Mouse (Mus musculus) forebrain, embryonic 13.5 days (tissue): Measurements from ENCODE around the gene Rufy2. TPM values are rescaled to one million over a fixed set of nuclear protein-coding genes. Genes with fewer than 3 reads are reported as not detected.

Source experiments
- ATAC-seq: fragments of 200-750 bp; cut with Nextera tagmentation; 2 replicates; pipeline ENCODE4 v1.8.0; 2017
- H3K27ac ChIP-seq: fragments of 300-500 bp; sonication (generic); 2 replicates; pipeline ENCODE4 v1.5.1; 2015; ENCODE audit warnings: inconsistent platforms, mild to moderate bottlenecking, moderate library complexity
- H3K27me3 ChIP-seq: fragments of 300-500 bp; sonication (generic); 2 replicates; pipeline ENCODE4 v1.6.1; 2015; ENCODE audit warnings: mild to moderate bottlenecking, inconsistent platforms
- H3K36me3 ChIP-seq: fragments of 300-500 bp; sonication (generic); 2 replicates; pipeline ENCODE4 v1.6.1; 2015; ENCODE audit warnings: mild to moderate bottlenecking, inconsistent platforms; ENCODE audit not compliant: poor library complexity, severe bottlenecking
- H3K4me1 ChIP-seq: fragments of 300-500 bp; sonication (generic); 2 replicates; pipeline ENCODE4 v1.6.1; 2015; ENCODE audit warnings: inconsistent platforms
- H3K4me2 ChIP-seq: fragments of 300-500 bp; sonication (generic); 2 replicates; pipeline ENCODE4 v1.6.1; 2015; ENCODE audit warnings: inconsistent platforms, mild to moderate bottlenecking, moderate library complexity
- H3K4me3 ChIP-seq: fragments of 300-500 bp; sonication (generic); 2 replicates; pipeline ENCODE4 v1.5.1; 2015; ENCODE audit warnings: mild to moderate bottlenecking, inconsistent platforms
- H3K9ac ChIP-seq: fragments of 300-500 bp; sonication (generic); 2 replicates; pipeline ENCODE4 v1.6.1; 2015; ENCODE audit warnings: mild to moderate bottlenecking, inconsistent platforms
- H3K9me3 ChIP-seq: fragments of 300-500 bp; sonication (generic); replicated peaks from 2 replicates; pipeline ENCODE4 v1.6.1; 2016; ENCODE audit warnings: inconsistent platforms
- WGBS: fragments of 180-500 bp; shearing (Covaris S2); methylation state at CpG from one replicate; pipeline ENCODE4 v1.1.7; 2015; 5-methylcytosine and 5-hydroxymethylcytosine counted together
- polyA plus RNA-seq: library from polyadenylated mRNA; unstranded; fragments of >200 nt; fragmentation: Nextera tagmentation; extraction: Ambion mirVana; gene quantifications from 2 replicates; pipeline ENCODE4 v1.2.1, GENCODE M21; 2015

The Rufy2 gene
- polyA plus RNA-seq, 1 experiment from 2014 or later: 45.2 TPM

DNA sequence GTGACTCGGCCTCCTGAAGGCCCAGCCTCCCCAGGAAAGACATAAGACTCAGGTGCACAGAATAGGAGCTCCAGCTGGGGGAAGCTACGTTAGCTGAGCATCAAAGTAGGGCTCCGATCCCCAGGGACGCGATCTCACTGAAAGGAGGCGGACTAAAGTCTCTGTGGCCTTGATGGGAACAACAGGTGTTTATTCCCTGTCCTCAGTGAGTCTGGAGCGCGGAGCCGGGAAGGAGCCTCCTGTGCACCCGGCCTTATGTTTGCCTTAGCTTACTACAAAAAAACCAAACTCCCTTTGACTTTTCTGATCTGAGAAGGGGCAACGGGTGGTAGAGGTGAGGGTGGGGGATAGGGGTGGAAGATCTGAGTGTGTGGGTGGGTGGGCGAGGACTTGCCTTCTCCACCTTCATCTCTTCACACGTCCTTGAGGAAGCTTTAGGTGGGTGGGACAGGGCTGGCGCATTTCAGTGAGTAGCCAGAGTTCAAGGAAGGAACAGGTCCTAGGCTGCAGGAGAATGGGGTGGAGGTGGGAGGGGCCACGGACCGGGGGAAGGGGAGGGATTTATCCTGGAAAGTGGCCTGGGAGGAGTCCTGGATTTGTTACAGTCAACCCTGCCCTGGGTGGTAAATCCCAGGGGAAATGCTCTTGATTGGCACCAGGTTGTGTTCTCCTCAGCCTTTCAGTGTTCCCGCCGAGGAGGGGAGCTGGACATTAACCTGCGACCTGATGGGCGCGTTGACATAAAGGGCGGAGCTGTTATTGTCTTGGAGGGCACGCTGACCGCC is 77.1 kb downstream of the Rufy2 start:
- ATAC-seq: no peak
- H3K4me2 ChIP-seq: no peak overlapping the region
- H3K4me1 ChIP-seq: no peaks in the 10 kb centered on the region
- H3K4me3 ChIP-seq: no peak overlapping the region
- H3K27me3 ChIP-seq: no peaks in the 10 kb centered on the region
- no peak overlapping the region for H3K27ac ChIP-seq
- 43% methylated on average over 24 of the region's 24 CpGs for WGBS
- H3K36me3 ChIP-seq: no peaks in the 10 kb centered on the region
- H3K9me3 ChIP-seq: no peaks in the 10 kb centered on the region
- H3K9ac ChIP-seq: no peak overlapping the region

DNA sequence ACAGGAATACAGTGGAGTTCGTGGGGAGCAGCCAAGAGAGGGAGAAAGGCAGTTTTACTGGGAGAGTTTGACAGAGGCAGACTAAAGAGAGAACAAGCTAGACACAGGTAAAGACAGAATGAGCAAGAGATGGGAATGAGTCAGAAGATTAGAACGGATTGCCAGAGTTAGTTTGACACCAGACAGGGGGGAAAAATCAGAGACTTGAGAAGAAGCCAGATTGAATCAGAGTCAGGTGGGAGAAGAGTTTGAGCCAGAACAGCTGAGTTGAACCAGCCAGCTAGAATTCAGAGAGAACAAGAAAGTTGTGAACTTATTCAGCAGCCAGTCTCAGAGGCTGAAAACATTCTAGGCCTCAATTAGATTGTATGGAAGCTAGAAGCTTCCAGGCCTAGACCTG is 79.8 kb downstream of the Rufy2 start, which contains the start of gene Pbld1:
TSS of gene Pbld1 (plus strand) at position 301 of the 400 bp plus-strand sequence.
- H3K27me3 ChIP-seq: no peaks in the 10 kb centered on the region
- no peak within 1 kb of the TSS for H3K4me2 ChIP-seq
- H3K9me3 ChIP-seq: no peaks in the 10 kb centered on the region
- H3K4me1 ChIP-seq: no peaks in the 10 kb centered on the region
- no peak within 1 kb of the TSS for H3K4me3 ChIP-seq
- H3K36me3 ChIP-seq: no peaks in the 10 kb centered on the region
- ATAC-seq: no peak
- 81% methylated on average over 2 of the region's 2 CpGs for WGBS
- no peak within 1 kb of the TSS for H3K27ac ChIP-seq
- no peak within 1 kb of the TSS for H3K9ac ChIP-seq

DNA sequence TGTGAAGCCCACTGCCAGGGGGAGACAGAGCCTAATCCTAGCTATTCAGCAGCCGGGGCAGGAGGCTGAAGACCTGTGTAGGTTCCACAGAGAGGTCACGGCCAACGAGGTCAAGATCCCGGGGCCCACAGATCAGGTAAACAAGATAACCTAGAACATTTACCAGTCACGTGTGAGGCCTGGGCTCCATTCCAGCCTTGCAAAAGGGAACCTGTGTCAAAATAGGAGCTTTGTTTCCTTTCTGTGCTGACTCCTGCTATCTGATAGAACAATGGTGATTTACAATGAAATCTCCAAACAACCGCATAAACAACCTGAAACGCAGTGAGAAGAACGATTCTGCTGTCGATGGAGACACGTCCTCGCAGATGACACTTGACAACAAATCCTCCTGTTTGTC is 80.4 kb downstream of the Rufy2 start:
- no peak overlapping the region for H3K27ac ChIP-seq
- no peak for ATAC-seq
- no peaks in the 10 kb centered on the region for H3K9me3 ChIP-seq
- no peaks in the 10 kb centered on the region for H3K27me3 ChIP-seq
- 64% methylated on average over 11 of the region's 11 CpGs for WGBS
- no peak overlapping the region for H3K4me2 ChIP-seq
- no peaks in the 10 kb centered on the region for H3K4me1 ChIP-seq
- no peak overlapping the region for H3K4me3 ChIP-seq
- no peaks in the 10 kb centered on the region for H3K36me3 ChIP-seq
- no peak overlapping the region for H3K9ac ChIP-seq

DNA sequence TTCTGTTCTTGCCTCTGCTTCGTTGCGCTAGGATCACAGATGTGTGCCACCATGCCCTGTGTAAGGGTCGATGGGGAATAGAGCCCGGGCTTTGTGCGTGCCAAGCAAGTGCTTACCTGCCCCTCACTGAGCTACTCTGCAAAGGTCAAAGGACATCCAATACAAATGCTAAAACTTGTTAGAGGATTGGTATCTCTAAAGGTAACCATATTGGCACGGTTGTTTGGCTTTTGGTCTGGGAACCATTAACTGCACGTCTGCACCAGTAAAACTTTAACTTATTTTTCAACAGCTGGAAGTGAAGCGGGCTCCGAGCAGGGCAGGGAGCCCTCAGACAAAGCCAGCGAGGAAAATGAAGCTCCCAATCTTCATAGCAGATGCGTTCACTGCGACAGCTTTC is 81.2 kb downstream of the Rufy2 start:
- no peak overlapping the region for H3K27ac ChIP-seq
- 77% methylated on average over 12 of the region's 12 CpGs for WGBS
- no peaks in the 10 kb centered on the region for H3K4me1 ChIP-seq
- H3K4me3 ChIP-seq: no peak overlapping the region
- no peaks in the 10 kb centered on the region for H3K27me3 ChIP-seq
- ATAC-seq: no peak
- H3K4me2 ChIP-seq: no peak overlapping the region
- no peak overlapping the region for H3K9ac ChIP-seq
- no peaks in the 10 kb centered on the region for H3K36me3 ChIP-seq
- H3K9me3 ChIP-seq: no peaks in the 10 kb centered on the region

DNA sequence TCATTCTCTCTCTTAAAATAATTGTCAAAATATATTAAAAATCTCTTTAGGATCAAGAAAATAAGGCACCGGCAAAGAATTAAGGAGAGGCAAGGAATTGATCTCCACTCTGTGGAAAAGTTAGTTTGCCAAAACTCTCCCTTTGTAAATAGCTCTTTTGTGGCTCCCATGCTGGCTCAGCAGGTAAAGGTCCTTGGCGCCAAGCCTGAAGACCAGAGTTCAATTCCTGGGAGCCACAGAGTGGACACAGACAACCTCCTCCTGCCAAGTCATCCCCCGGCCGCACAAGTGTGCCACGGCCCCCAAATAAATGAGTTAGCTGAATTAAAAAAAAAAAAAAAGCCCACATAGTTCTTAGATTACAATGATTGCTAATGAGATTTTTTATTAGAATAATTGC is 82.7 kb downstream of the Rufy2 start:
- H3K27me3 ChIP-seq: no peaks in the 10 kb centered on the region
- H3K36me3 ChIP-seq: no peaks in the 10 kb centered on the region
- no peak for ATAC-seq
- 89% methylated on average over 5 of the region's 5 CpGs for WGBS
- H3K9me3 ChIP-seq: no peaks in the 10 kb centered on the region
- no peaks in the 10 kb centered on the region for H3K4me1 ChIP-seq
- no peak overlapping the region for H3K4me3 ChIP-seq
- no peak overlapping the region for H3K9ac ChIP-seq
- H3K4me2 ChIP-seq: no peak overlapping the region
- H3K27ac ChIP-seq: no peak overlapping the region

DNA sequence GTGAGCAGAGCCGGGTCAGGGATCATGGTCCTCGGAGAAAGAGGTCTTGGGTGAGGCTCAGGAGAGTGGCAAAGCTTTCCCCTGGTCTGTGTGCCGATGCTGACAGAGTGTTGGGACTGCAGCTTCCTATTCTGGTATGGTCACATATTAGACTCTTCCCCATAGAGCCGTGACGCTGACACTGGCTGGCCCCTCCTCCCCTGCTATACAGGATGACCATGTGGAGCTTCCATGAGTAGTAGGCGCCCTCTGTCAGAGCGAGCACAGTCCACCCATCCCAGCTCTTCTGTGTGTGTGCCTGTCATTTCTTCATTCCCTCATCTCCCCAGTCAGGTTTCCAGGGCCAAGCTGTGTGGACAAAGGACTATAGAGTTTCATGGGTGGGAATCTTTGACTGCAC is 83.3 kb downstream of the Rufy2 start:
- H3K36me3 ChIP-seq: no peaks in the 10 kb centered on the region
- H3K27me3 ChIP-seq: no peaks in the 10 kb centered on the region
- H3K9ac ChIP-seq: no peak overlapping the region
- H3K4me3 ChIP-seq: no peak overlapping the region
- 78% methylated on average over 7 of the region's 7 CpGs for WGBS
- H3K4me1 ChIP-seq: no peaks in the 10 kb centered on the region
- no peaks in the 10 kb centered on the region for H3K9me3 ChIP-seq
- no peak overlapping the region for H3K27ac ChIP-seq
- no peak for ATAC-seq
- H3K4me2 ChIP-seq: no peak overlapping the region

DNA sequence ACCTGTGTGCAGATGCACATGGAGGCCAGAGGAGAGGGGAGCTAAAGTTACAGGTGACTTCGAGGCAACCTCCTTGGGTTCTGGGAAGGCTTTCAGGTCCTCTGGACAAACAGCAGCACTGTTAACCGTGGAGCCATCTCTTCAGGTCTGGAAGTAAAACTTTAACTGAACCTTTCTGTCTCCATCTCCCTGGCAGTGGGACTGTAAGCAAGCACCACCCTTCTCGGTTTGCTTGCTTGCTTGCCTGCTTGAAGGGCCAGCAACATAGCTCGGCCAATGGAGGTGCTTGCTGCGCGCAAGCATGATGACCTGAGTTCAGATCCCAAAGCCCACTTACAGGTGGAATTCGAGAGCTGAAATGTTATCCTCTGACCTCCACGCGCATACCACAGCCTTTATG is 84.5 kb downstream of the Rufy2 start:
- ATAC-seq: no peak
- Histone ChIP-seq H3K4me3 (no peak overlapping the region), H3K36me3 (no peaks in the 10 kb centered on the region), H3K27ac (no peak overlapping the region), H3K27me3 (no peaks in the 10 kb centered on the region), H3K9me3 (no peaks in the 10 kb centered on the region), H3K4me2 (no peak overlapping the region), H3K9ac (no peak overlapping the region), H3K4me1 (no peaks in the 10 kb centered on the region)
- 92% methylated on average over 9 of the region's 9 CpGs for WGBS

DNA sequence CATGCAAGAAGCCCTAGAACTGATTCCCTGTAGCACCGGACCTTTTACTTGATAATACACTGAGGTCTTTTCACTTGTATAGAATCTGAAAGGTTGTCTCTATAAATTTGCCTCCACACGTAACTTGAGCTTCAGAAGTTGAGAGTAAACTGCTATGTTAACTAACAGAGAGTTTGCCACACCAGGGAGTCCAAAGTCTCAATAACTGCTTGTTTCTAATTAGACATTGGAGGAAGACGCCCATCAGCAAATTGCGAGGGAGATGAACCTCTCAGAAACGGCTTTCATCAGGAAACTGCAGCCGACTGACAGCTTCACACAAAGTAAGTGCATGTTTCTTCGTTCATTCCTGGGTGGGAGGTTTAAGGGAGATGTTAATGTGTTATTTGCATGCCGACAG is 85.5 kb downstream of the Rufy2 start:
- no peaks in the 10 kb centered on the region for H3K9me3 ChIP-seq
- no peak overlapping the region for H3K4me2 ChIP-seq
- H3K27me3 ChIP-seq: no peaks in the 10 kb centered on the region
- whole genome bisulfite sequencing: 41% methylated on average over 8 of the region's 8 CpGs
- no peaks in the 10 kb centered on the region for H3K4me1 ChIP-seq
- no peak overlapping the region for H3K9ac ChIP-seq
- H3K27ac ChIP-seq: no peak overlapping the region
- ATAC-seq: no peak
- no peak overlapping the region for H3K4me3 ChIP-seq
- H3K36me3 ChIP-seq: no peaks in the 10 kb centered on the region

DNA sequence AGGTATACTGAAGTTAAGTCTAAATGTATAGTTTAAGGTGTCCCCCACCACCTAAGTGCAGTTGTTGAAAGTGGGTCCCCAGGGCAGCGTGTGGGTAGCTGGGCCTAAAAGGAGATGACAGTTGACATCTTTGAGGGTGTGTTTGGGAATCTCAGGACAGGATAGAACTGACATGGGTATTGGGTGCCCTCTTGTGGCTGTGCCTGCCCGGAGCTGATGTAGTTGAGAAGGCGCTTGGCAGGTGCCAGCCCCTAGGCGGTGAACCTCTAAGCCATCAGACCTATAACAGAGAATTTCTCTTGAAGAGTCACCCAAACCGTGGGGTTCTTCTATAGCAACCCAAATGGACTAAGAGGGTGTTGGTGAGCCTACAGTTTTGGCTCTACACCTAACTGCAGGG is 86.0 kb downstream of the Rufy2 start:
- no peaks in the 10 kb centered on the region for H3K4me1 ChIP-seq
- H3K27ac ChIP-seq: no peak overlapping the region
- 2% methylated on average over 5 of the region's 5 CpGs for WGBS
- H3K27me3 ChIP-seq: no peaks in the 10 kb centered on the region
- H3K9ac ChIP-seq: no peak overlapping the region
- ATAC-seq: peak; percentile 87
- H3K36me3 ChIP-seq: no peaks in the 10 kb centered on the region
- H3K9me3 ChIP-seq: no peaks in the 10 kb centered on the region
- H3K4me2 ChIP-seq: no peak overlapping the region
- no peak overlapping the region for H3K4me3 ChIP-seq

Other genes starting within 250 kb of the Rufy2 start
- 145 and 146 TPM in 2 replicates for gene Ccar1, start 187.9 kb upstream of the Rufy2 start, polyA plus RNA-seq
- gene Tet1, start 71.2 kb upstream of the Rufy2 start, polyA plus RNA-seq: 29.2 and 32.1 TPM in 2 replicates
- 14.0 and 15.0 TPM in 2 replicates for gene Slc25a16, start 59.6 kb upstream of the Rufy2 start, polyA plus RNA-seq
- 16.4 and 18.6 TPM in 2 replicates for gene Dna2, start 33.2 kb upstream of the Rufy2 start, polyA plus RNA-seq
- gene Hnrnph3, start 44.0 kb downstream of the Rufy2 start, polyA plus RNA-seq: 242 and 248 TPM in 2 replicates
- gene Pbld2, start 44.1 kb downstream of the Rufy2 start, polyA plus RNA-seq: 0.83 and 1.2 TPM in 2 replicates
- gene Pbld1, start 79.9 kb downstream of the Rufy2 start, polyA plus RNA-seq: 1.7 and 1.8 TPM in 2 replicates
- gene Atoh7, start 119.4 kb downstream of the Rufy2 start, polyA plus RNA-seq: 0.63 and 1.0 TPM in 2 replicates
- gene Mypn, start 223.7 kb downstream of the Rufy2 start, polyA plus RNA-seq: 0.16 TPM in 1 of 2 replicates, not detected in the other